Mouse (Mus musculus) activated CD4-positive, CD25-positive, alpha-beta regulatory T cell, adult 9 weeks (primary cell): ENCODE measurements around the gene Trim42. TPM values are rescaled to one million over a fixed set of nuclear protein-coding genes. Genes with fewer than 3 reads are reported as not detected.

Source experiments
- polyA plus RNA-seq: library from polyadenylated mRNA; unstranded; fragments of 100-300 nt; shearing (Covaris generic); gene quantifications from one replicate; pipeline ENCODE4 v1.2.1, GENCODE M21; 2017

Gene Trim42
- not detected for polyA plus RNA-seq

GRCm38 (mm10) chr9:97369591-97369990 lies at the start of gene Trim42:
Trim42 (minus strand) TSS chr9:97369958.

